Mouse (Mus musculus) layer of hippocampus, adult 8-10 months (tissue): ENCODE measurements around the gene B3glct. TPM values are rescaled to one million over a fixed set of nuclear protein-coding genes. Genes with fewer than 3 reads are reported as not detected.
A peak's percentile ranks its signal among the peaks of the same experiment; 100 is the strongest.

Experiments used
- DNase-seq, 2 experiments: peaks; one replicate each; pipeline ENCODE4 v3.0.0; 2022; ENCODE audit warnings: low spot score in 2 of 2
- total RNA-seq, 4 experiments: library from RNA; stranded (reverse); gene quantifications; 2 replicates each; pipeline ENCODE4 v1.2.4; 2022

Gene B3glct
- total RNA-seq, 4 experiments from 2014 or later, result 12.1 to 18.7 (median 13.8) TPM

DNA sequence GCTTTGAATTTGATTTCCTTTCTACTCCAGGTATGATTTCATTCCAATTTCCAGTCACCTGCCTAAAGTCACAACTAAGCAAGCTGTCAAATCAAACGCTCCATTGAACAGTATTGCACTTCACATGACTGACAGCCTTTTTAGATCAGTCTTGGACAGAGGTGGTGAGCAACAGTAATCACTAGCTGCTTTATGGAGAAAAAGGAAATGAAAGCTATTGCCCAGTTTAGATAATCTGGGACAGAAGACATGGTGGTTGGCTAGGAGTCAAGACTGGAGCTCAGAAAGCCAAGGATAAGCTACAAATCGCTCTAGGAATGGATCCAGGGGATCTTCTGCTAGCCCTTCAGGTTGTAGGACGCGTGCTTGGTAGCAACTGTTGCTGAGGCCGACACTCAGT is 14.6 kb upstream of the B3glct start:
- no peak for DNase-seq

DNA sequence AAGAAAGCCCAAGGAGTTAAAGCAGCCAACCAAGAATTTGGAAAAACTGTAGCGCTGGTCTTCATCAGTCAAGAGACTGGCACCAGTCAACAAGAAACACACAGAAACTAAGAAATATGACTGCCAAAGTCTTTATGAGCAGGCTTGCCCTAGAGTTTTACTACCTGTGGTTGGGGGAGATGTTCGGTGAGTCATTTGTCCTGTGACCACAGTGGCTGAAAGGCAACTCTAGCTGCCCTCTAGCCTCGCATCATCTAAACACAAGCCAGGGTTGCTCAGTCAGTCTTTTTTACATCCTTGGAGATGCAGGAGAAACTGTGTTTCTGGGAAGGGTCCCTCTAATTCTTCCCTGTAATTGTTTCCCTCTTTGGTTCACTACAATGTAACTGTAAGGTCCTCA is 834 bp upstream of the B3glct start:
- no peak for DNase-seq

DNA sequence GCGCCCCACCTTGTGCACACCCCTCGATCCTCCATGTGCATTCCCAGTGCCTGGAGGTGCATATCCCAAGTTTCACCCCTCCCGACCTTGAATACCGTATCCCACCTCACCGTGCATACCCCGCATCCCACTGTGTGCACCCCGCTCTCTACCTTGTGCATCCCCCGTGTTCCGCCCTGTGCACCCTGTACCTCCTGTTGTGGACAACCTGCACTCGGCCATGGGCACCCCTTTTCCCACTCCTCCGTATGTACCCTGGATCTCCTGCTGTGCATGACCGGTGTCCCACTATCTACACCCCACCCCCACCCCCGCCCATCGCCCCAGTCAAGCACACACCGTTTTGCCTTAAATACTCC is 939 bp downstream of the B3glct start:
- no peak for DNase-seq

DNA sequence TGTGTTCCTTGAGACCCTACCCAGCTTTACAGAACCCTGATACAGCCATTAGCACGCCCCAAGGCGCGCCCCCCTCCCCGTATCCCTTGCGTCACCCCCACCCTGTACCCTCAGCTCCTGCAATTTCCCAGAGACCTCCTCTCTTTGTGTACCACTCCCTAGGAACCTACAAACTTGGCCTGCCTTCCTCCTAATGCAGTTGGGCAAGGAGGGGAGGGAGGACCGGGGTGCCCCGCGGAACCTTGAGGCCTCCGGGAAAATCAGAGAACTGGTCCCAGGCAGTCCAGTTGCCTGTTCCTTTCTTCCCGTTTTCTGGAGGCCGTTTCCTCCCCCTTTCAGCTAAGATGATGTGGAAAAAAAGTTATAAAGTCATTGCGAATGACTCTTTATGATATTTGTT is 1.3 kb downstream of the B3glct start:
- no peak for DNase-seq

DNA sequence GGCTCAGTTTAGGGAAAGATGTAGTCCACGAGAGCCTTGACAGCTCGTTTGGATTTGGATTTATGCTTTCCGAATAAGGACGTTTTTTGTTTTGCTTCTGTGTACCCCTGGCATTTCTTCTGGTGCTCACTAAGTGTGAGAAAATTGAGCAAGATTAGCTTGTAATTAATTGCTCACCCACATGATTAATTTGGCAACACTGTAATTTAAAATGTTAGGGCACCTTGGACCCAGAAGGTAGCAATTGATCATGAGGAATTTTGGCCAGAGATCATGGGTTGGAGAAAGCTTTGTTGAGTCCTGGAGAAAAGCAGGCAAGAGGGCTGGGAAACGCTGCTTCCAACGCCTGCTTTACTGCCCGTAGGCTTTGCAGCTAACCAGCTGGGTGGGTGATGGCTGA is 1.9 kb downstream of the B3glct start:
- no peak for DNase-seq

DNA sequence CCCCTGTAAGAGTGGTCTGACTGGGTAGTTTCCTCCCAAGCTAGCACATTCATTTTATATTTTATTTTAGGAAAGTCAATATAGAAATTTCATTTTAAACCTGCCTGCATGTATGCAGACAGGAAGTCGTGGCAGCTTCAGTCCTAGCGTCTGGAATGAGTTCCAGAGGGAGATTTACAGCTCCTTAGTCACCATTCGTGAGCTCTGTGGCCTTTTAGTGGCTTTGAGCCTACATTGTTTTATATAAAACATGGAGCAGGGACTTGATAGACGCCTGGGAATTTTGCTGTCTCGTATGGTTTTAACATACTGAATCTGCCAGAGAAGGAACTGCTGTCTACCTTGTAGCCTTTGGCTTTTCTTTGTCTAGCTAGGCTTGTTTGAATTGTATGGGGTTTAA is 2.9 kb downstream of the B3glct start:
- no peak for DNase-seq

DNA sequence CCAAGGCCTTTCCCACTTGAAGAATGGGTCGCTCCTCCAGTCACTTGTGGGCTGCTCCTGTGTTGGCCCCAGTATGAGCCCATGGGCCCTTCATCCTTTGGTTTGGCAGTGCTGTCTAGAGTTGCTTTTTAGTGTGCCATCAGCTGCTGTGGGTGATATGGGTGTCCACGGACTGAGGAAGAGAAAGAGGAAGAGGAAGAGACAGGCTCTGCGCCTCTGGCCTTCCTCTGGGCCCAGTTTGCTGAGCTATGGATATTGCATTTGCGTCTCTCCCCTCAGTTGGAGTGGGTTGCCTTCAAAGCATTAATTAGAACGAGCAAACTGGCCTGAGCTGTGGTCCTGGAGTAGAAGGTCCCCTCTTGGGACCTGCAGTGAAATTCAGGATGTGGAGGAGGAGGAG is 11.8 kb downstream of the B3glct start:
- DNase-seq, result no peak

DNA sequence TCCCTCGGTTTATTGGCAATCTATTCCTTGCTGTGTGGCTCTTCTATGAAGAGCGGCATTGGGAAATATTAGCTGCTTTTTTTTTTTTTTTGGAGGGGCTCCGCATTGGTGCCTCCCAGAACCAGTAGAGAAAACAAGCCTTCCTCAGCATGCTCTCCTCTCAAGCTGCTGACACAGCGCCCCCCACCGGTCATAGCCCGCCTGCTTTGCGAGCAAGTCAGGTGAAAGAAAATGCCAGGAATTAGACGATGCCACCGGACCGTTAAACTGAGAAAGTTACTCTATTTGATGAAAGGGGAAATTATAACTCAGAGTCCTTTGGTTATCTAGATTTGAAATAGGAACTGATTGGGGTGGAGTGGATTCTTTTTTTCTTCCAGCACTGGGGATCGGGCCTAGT is 14.5 kb downstream of the B3glct start:
- DNase-seq, result no peak

DNA sequence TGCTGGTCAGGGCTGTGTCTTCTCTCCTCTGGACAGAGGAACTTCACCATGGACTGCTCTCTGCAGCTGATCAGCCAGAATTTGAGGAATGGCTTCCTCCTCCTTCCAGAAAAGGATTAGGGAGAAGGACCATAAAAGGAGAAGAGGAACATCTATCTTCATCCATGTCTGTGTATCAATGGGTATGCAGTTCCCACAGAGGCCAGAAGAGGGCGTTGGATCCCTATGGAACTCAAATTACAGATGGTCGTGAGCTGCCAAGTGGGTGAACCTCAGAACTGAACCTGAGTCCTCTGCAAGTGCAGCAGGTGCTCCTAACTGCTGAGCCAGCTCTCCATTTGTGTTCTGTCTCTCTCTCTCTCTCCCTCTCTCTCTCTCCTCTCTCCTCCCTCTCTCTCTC is 15.2 kb downstream of the B3glct start:
- DNase-seq, result no peak

DNA sequence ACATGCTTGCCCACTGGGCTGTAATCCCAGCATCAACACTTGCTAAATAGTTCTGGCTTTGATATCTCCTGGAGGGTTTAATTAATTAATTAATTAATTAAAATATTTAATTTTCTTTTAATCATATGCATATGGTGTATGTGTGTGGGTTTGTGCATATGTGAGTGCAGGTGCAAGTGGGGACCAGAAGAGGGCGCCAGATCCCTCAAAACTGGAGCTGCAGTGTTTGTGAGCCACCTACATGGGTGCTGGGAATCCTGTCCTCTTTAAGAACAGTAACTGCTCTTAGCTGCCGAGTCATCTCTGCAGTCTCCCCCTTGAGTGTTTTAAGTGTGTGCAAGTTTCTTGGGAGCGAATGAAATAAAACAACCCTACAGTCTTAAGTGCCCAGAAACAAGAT is 15.9 kb downstream of the B3glct start:
- no peak for DNase-seq

DNA sequence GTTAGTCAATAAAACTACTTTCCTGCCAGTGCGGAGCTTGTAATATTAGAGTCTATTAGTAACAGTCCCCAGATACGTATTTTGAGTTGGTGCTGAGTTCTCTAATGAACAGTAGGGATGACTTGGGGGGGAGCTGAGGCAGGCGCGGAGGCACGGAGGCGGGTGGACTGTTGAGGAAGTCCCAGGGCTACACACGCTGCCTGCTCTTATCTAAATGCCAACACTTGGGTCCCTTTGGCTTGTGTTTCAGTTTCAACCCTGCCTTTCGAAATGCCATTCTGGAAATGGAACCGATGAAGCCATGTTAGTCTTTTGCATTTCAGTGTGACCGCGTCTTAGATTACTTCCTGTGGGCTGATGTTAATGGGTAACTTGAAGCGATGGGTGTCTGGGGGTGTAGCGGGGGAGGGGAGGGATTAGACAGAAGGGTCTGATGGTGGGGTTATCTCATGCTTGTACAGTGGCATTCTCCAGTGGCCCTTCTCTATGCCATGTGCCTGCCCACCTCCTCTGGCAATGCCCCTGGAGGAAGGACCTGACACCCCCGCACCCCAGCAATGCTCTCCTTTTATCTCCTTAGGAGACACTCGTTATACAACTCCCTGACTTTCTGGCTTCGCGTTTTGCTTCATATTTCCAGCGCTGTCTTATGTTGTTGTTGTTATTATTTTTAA is 17.2 kb downstream of the B3glct start:
- DNase-seq, result no peak

DNA sequence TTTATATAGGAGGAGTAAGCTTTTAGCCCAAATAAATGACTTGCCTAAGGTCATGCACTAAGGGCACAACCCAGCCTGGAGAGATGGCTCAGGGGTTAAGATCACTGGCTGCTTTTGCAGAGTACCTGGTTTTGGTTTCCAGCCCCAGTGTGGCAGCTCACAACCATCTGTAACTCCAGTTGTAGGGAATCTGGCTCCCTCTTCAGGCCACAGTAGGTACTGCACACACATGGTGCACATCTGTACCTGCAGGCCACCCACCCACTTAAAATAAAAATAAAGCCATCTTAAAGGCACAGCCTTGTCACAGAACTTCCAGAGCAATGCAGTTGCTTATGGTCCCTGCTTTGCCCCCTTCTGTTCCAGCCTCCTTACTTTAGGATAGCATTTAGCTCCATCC is 24.7 kb downstream of the B3glct start:
- DNase-seq, result no peak

DNA sequence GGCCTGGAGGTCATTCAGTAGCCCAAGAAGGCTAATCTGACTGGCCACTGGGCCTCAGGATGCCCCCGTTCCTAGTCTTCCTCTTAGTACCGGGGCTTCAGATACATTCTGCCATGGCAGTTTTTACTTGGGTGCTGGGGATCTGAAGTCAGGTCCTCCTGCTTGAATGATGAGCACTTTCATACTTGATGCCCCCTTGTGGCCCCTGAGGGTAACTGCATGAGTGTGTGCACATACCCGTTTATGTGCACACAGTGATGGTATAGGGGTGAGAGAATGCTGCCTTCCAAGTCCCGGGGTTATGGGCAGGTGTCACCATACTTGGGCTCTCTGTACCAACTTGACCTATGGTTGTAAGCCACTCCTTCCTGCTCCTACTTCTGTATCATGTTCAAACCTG is 33.5 kb downstream of the B3glct start:
- no peak for DNase-seq

DNA sequence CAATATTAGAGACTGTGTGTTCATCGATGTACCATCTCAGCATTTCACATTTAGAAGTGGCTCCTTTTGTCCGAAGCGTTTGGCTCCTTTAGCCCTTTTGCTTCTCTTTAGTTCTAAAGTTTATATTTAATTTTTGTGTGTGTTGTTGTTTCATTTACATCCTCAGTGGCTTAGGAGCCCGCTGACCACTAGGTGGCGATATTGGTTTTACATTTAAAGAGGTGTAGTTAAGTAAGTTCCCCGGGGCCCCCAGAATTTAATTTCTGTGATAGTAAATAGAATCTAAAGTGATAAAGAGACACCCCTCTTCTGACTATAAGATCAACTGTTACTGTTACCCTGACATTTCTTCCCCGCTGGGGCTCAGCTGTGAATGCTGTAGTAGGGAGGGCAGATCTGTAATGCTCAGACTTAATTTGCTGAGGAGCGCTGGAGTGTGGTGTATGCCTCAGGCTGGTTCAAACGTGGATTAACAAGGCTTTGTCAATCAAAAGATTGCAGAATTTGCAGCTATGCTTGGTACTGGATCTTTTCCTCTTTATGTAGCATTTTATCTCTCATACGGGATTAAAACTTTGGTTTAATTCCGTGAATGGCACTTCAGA is 35.2 kb downstream of the B3glct start:
- peak; percentile 22 to 64 for DNase-seq

DNA sequence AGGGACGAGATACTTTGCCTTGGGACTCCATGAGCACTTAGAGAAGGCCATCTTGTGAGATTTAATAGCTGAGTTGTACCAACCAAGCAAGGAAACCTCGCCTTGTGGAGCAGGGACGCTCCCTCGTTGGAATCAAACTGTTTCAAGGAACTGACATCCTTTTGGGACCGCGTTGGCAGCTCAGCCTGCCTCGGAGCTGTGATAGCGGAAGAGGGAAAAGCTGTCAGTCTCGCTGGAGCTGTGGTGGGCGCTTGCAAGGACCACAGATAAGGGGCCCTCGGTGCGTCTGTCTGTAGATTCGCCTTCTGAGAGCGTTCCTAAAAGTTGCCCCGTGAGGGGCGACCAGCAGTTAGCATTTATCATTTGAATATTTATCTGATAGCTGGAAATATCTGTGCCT is 35.8 kb downstream of the B3glct start:
- no peak for DNase-seq

DNA sequence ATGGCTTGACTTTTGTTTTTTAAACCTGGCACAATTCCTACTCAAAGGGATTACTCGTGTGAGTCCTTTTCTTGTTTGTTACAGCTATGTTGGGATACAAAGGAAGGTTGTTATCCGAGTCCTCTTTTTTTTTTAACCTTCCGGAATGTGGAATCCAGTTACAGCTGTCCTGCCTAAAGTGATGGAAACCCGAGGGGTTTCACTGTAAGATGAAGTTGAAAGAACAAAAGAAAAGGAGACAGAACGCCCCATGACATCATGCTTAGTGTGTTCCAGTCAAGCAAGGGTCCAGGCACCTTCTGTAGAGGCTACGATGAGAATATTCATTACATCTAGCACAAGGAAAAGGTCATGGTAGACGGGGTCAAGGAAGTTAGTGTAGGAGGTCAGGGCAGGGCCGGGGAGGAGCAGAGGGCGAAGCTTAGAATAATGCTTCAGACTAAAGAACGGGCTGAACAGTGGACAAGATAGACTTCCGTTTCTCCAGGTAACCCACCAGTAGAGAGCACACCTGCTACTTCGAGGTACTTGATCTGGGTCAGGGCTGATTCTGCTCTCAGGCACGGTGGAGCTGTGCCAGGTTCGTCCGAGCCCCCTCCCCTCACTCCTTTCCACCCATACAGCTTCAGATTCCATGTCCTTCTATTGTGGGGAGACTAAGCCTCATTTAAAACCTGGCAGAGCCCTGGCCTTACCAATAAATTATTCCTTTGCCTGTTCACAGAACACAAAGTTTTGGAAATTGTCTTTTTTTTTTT is 37.7 kb downstream of the B3glct start:
- no peak for DNase-seq

DNA sequence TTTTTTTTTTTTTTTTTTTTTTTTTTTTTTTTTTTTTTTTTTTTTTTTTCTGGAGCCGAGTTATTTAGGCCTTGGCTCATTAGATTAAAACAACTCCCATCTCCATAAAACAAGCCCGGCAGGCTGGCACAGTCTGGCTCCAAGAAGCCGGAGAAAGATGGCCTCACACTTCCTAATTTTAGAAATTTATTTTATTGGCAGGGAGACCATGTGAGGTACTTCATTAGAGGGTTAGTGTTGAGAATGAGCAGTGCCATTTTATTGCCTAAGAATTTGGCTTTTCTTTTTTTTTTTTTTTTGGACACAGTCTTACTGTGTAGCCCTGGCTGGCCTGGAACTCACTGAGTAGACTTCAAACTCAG is 38.3 kb downstream of the B3glct start:
- no peak for DNase-seq

DNA sequence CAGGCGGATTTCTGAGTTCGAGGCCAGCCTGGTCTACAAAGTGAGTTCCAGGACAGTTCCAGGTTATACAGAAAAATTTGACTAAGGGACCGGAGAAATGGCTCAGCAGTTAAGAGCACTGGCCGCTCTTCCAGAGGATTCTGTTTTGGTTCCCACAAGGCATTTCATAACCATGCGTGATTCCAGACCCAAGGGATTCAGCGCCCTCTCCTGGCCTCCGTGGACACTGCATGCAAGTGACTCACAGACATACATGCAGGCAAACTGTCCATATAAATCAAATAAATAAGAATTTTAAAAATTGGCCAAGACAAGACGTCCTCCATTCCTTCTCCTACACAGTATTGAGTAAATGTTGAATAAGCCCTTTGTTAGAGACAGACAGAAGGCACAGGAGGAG is 53.7 kb downstream of the B3glct start:
- no peak for DNase-seq

DNA sequence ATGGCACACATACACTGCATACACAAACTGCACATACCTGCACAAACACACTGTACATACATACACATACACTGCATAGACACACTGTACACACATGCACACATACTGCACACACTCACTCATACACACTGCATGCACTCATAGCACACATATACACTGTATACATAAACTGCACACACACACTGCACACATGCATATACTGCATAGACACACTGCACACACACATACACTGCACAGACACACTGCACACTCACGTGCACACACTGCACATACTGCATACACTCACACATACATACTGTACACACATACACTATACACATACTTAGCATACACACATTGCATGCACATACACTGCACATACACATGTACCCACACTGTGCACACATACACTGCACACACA is 59.2 kb downstream of the B3glct start:
- no peak for DNase-seq

DNA sequence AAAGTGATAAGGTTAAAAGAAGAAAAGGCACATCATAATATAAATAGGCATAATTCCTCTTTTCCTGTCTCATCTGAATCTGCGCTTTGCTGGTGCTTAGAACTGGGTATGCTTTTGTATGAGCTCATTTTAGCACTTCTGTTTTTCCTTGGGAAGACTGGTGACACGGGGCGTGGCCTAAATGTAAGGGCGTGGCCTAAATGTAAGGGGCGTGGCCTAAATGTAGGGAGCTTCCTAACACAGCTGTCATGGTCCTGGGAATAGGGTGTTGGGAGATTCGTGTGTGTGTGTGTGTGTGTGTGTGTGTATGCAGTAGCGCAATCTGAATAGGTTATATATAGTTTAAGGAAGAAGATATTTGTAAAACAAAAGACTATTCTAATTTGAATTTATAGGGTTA is 62.1 kb downstream of the B3glct start:
- no peak for DNase-seq

DNA sequence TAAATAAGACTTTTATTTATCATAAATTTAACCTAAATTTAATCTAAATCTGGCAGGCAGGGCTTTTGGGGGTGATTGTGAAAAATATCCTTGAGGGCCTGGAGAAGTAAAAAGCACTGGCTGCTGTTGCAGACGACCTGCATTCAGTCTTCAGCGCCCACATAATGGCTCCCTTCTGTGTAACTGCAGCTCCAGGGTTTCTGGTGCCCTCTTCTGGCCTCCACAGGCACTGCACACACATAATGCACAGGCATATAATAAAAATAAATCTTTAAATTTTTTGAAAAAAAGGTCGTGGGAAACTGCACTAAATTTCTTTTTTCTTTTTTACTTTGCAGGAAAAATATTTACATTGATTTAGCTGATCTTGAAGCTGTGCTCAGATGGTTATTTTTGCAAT is 62.7 kb downstream of the B3glct start:
- DNase-seq, result no peak

DNA sequence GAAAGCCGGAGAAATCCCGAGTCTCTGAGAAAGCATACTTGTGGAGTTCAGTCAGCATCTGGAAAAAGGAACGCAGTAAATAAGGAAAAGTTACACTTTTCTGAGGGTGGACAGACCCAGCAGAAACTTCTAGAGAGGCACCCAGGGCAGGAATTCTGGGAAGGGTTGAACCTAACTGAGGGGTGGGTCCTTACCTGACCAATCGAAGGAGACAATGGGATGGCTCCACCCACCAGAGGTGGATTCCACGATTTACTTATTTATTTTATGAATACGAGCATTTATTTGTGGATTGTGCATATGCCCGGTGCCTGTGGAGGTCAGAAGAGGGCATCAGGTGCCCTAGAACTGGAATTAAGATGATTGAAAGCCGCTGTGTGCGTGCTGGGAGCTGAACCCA is 64.3 kb downstream of the B3glct start:
- DNase-seq, result no peak

DNA sequence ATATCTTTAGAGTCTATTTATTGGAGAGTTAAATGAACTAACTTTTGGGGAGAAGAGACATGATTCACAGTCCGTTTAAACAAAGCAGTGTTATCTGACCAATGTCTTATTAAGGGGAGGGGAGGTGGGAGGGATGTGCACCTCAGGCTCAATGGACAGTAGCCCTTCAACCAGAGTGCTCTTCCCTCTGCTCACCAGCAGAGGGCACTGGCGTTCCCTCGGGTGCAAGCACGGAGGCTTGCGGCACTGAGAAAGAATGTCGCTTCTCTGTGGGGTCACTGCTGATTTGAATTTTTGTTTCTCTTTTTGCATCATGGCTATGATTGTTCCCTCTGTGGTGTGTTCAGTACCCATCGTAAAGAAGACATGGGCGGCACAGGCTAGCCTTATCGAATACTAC is 67.0 kb downstream of the B3glct start:
- no peak for DNase-seq
